Mouse (Mus musculus): ENCODE measurements around the gene Krit1.
"Not testable (repeated sequence)": the region's sequence is repeated elsewhere in the genome, so short reads cannot be mapped to it uniquely, and the experiment has no call there.

Gene Krit1

DNA sequence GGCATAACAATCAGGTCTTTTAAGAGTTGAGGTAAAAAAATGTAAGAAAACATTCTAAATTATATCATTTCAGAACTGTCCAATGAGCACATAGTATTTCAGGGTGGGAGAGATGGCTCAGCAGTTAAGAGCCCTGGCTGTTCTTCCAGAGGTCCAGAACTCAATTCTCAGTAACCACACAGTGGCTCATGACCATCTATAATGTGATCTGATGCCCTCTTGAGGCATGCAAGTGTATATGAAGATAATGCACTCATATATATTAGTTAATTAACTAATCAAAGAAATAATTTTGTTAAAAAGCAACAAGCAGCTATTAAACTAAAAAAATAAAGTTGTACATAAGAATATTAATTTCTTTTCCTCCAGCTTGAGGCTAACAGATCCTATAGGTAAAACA is 86.2 kb downstream of the Krit1 start:
- DNase-seq (ENCODE audit: low spot score), result no peak

DNA sequence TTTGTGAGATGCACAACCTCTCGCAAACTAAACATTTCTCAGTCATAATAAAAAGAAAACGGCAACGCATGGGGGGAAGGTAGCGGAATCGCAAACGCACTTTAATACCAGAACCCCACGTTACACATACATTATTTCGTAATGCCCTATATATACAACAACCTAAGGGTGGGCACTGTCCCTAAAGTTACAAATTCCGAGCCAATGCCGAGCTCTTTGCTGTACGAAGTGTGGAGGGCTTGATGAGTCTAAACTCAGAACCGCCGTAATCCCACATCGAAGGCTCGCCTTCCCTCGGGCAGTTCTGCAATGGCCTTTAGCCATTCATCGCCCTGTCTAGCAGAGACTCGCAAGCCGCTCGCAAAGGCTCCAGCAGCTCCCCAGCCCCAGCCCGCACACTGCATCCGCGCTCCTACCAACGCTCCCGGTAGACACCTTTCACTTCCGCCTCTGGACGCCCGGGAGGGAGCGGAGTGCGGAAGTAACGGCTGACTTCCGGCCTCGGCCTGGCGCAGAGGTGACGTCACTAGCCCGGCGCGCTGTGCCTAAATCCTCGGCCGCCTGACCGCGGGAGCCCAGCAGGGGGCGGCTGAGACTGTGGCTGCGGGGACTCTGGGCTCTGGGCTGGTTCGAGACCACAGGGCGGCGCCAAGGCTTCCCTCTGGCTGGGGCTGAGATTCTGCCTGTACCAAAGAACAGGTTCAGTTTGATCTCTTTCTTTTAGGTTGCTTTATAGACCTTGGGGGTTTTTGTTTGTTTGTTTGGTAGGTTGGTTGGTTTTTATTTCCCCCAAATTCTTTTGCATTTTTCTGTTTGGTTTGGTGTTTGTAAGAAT is 90.7 kb downstream of the Krit1 start, which contains the start of gene Mterf1a:
TSS of gene Mterf1a (minus strand) at position 475 of the 835 bp plus-strand sequence.
- not testable (repeated sequence) for DNase-seq (ENCODE audit: low spot score)

DNA sequence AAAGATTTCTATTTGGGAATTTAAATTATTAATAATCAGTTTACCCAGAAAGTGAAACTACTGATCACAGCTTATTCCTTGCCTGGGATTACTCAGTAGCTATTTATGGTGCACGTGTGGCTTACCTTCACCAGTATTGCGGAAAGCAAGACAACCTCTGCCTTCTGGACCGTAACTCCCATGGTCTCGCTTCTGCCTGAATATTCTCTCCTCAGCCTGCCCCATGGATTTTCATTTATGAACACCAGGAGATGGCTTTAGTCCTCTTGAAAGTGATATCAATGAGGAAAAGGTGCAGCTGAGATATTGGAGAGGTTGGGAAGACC is 91.3 kb downstream of the Krit1 start:
- DNase-seq (ENCODE audit: low spot score), result not testable (repeated sequence)

Measured in urinary bladder, postnatal 25 days (tissue).